Mouse (Mus musculus) gastrocnemius, postnatal 4 days (tissue): ENCODE data around the gene Pcbd1. TPM values are rescaled to one million over a fixed set of nuclear protein-coding genes. Genes with fewer than 3 reads are reported as not detected.
"Not testable (repeated sequence)": the region's sequence is repeated elsewhere in the genome, so short reads cannot be mapped to it uniquely, and the experiment has no call there.

Experiments used
- DNase-seq, 2 experiments: peaks; one replicate each; pipeline ENCODE4 v3.0.0; 2021 to 2022; ENCODE audit warnings: low spot score in 2 of 2, mixed read lengths in 2 of 2
- microRNA-seq: library from miRNA; unstranded; fragments of <30 nt; microRNA quantifications from one replicate; pipeline ENCODE4 v1.2.0, GENCODE M21; 2021
- total RNA-seq, 2 experiments: library from RNA; stranded (reverse); gene quantifications; 2 replicates each; pipeline ENCODE4 v1.2.3; 2021

Pcbd1 gene
- total RNA-seq, 2 experiments from 2014 or later: 13.5 to 17.7 TPM

DNA sequence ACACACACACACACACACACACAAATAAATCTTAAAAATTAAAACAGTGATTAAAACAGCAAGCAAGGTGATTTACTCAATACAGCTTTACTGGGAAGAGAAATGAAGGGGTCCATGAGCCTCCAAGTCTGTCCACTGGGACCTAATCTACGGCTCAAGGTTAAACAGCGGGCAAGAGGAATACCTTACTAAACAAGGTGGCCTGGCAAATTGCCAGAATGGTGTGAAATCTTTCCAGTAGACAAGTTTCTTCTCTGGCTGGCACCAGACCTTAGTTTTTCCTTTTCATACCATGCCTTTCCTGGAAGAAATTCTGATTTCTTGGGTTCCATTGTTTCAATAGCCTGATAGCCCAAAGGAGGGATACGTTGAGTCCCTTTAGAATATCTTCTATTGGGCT, 663 bp upstream of the Pcbd1 start:
- no peak for DNase-seq

- no peak for DNase-seq
Observed at GRCm38 (mm10) chr10:61091866-61092265, 2.7 kb downstream of the Pcbd1 start.

DNA sequence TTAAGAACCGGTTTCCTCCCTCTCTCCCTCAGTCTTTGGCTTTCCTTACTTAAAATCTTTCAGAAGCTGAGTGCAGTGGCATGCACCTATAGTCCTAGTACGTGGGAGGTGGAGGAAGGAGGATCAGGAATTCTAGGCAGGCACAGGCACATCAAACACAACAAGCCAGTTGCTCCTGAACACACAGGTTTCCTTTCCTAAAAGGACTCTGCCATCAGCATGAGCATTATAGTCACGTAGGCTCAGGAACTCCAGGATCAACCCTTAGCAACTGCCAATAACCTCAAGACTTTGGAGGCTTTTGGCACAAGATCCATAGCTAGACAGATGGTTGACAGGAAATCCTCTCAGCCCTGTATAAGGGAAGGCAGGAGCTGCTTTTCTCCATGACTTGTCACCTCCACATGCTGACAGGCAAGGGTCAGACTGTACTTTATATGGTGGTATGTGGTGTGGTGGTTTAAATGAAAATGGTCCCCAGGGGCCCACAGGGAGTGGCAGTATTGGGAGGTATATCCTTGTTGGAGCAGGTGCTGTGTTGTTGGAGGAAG, 14.5 kb downstream of the Pcbd1 start:
- no peak for DNase-seq

- no peak for DNase-seq
Observed at GRCm38 (mm10) chr10:61114246-61114720, 25.2 kb downstream of the Pcbd1 start.

GRCm38 (mm10) chr10:61121732-61122131, 32.6 kb downstream of the Pcbd1 start:
- DNase-seq: not testable (repeated sequence)

- no peak for DNase-seq
Observed at GRCm38 (mm10) chr10:61123276-61123913, 34.3 kb downstream of the Pcbd1 start.

- DNase-seq: no peak
Observed at GRCm38 (mm10) chr10:61124462-61124861, 35.3 kb downstream of the Pcbd1 start.

DNA sequence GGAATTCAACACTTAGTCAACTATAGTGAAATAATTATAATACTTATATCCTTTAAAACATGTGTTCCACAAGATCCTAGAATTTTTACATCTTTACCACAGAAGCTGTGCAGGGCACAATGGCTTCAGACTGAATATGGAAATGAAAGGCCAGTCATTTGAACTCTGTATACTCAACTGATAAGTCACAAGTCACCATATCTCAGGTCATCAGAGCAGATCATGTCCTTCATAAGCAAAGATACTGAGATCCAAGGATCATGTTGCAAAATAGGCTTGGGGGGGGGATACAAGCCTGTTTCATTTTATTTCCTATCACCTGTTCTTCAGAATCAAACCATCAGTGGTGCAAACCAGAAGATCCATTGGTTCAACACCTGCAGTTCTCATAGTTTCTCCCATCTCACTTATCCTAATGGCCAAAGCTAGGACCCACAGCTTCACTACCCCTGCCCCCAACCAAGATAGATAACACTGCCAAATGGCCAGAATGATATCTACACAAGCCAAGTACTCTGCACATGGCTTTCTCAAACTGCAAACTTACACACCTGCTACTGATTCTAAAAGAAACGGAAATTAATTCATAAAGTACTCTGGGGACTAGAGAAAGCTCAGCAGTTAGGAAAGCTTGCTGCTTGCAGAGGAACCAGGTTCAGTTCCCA, 39.7 kb downstream of the Pcbd1 start:
- no peak for DNase-seq

GRCm38 (mm10) chr10:61130959-61131358, 41.8 kb downstream of the Pcbd1 start:
- no peak for DNase-seq

DNA sequence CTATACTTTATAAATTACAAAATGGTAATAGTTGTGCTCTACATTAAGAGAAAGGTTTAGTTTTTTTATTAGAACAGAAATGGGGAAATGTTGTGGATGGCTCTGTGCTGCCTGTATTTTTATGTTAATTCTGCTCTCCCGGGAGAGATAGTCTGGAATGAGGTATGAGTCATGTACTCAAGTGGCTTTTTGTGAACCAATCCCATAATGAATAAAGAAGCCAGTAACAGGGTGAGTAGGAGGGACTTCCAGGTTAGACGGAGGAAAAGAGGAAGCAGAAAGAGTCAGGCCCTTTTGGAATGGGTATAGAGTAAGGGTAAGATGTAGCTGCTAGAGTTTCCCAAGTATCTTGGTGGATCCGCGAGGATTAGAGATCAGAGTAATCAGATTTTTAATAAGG, 44.9 kb downstream of the Pcbd1 start:
- no peak for DNase-seq

DNA sequence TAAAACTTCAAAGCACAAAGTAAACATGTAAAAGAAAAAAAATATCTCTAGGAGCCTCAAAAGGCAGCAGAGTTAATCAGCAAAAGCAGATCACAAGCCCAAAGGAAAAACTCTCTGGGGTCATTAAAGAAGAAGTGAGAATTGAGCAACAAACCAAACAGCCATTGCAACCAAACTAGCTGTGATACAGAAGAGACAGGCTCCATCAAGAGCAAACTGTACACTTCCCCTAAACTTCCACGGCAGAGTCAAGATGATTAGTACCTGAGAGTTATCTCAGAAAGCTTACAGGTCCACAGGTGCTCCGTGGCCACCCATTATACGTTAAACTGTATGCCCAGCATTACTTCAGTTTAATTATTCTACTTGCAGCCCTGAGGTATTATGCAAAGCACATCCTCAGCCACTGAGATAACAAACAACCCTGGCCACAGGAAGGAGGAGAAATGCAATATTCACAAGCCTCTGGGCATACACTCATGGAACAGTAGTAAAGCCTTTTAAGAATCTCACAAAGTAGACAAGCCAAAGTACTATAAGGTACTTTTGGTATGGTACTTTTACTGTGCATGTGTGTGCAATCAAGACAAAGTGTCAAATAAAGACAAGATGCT, 46.2 kb downstream of the Pcbd1 start:
- no peak for DNase-seq

DNA sequence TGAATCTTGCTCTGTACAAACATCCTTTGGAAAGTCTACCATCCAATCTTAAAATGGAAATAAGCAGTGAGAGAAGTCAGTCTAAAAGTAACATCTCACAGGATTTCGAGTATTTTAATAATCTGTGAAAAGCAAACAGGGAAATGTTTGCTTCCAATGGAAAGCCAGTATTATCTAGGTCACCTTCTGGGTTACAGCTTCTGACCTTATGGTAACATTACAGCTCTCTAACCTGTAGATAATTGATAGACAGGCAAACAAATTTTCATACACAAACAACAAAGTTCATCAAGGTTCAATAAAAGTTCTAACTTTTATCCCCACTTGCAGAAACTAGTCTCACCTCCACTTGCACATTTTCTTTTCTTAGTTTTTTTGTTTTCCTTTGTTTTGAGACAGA, 48.4 kb downstream of the Pcbd1 start:
- no peak for DNase-seq

DNA sequence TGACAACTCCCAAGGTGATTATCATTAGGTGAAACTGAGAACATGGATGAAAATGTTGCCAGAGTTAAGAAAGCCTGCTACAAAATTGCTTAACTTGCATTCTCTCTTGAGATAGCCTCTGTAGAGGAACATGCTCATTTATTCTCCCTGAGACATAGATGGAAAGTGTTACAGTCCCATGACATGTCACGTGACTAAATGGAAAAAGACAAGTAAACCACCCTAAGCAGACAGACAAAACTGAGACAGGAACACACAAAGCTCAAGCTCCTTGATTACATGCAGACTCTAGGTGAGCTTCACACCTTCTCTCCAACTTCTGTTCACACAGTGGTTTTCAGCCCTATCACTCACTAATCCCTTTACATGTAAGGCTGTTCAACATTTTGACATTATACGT, 54.2 kb downstream of the Pcbd1 start:
- DNase-seq: no peak

Small RNA genes within 50 kb of the gene (microRNA-seq; reads per million reads assigned to microRNA genes)
- not detected for gene Gm44308

Other genes starting within 250 kb of the Pcbd1 start
- gene Sgpl1, start 58.4 kb downstream of the Pcbd1 start, total RNA-seq: 10 to 100 TPM; 27.8 to 28.7 TPM
- gene Tbata, start 82.6 kb downstream of the Pcbd1 start, total RNA-seq: not detected
- 10 to 100 TPM; 15.8 to 17.4 TPM for gene Adamts14, start 184.1 kb downstream of the Pcbd1 start, total RNA-seq
- not detected for gene Prf1, start 208.5 kb downstream of the Pcbd1 start, total RNA-seq